Mouse (Mus musculus): ENCODE results near the gene Scgb2b3. TPM values are rescaled to one million over a fixed set of nuclear protein-coding genes. Genes with fewer than 3 reads are reported as not detected.

Gene Scgb2b3
- polyA plus RNA-seq (2012; rRNA removed) = not detected in 2 replicates

- DNase-seq (ENCODE audit: low read depth) = no peak
These were observed at the start of gene Scgb2b3 for GRCm38 (mm10) chr7:31362022-31362560. Gene Scgb2b3 (minus strand): TSS chr7:31362072.

- DNase-seq (ENCODE audit: low read depth) = no peak
These were observed 13.4 kb upstream of the Scgb2b3 start, which contains the start of gene Scgb1b3 for GRCm38 (mm10) chr7:31375292-31375691. Gene Scgb1b3 (plus strand): TSS chr7:31375592.

Other genes starting within 250 kb of the Scgb2b3 start
- gene Hpn, start 246.8 kb downstream of the Scgb2b3 start, polyA plus RNA-seq (2012; rRNA removed) = 27.8 and 32.4 TPM in 2 replicates
- 30.3 and 42.4 TPM in 2 replicates for gene Scn1b, start 235.1 kb downstream of the Scgb2b3 start, polyA plus RNA-seq (2012; rRNA removed)
- 60.3 and 80.0 TPM in 2 replicates for gene Gramd1a, start 206.2 kb downstream of the Scgb2b3 start, polyA plus RNA-seq (2012; rRNA removed)
- gene Scgb2b2, start 71.6 kb downstream of the Scgb2b3 start, polyA plus RNA-seq (2012; rRNA removed) = not detected in 2 replicates
- gene Scgb1b2, start 70.3 kb downstream of the Scgb2b3 start, polyA plus RNA-seq (2012; rRNA removed) = not detected in 2 replicates
- gene Scgb1b3, start 13.5 kb upstream of the Scgb2b3 start, polyA plus RNA-seq (2012; rRNA removed) = not detected in 2 replicates

All from gonadal fat pad, adult 2 months (tissue).